Mouse (Mus musculus): ENCODE results near the gene Msantd3. TPM values are rescaled to one million over a fixed set of nuclear protein-coding genes. Genes with fewer than 3 reads are reported as not detected.

The Msantd3 gene
- polyA plus RNA-seq, 1 experiment from 2014 or later, result 26.7 TPM

GRCm38 (mm10) chr4:48545966-48546365, 6.2 kb downstream of the Msantd3 start:
- no peak overlapping the region for H3K27ac ChIP-seq (replicated peaks in 1 of 2; ENCODE audit: control insufficient read depth in 1 of 2, insufficient read depth in 1 of 2, low read depth in 2 of 2, low read length in 2 of 2)
- no peak for ATAC-seq (ENCODE audit: insufficient number of reproducible peaks, insufficient read depth, low FRiP score, low read depth)
- peaks cover 38 to 66% of the 10 kb centered on the region in 2 experiments for H3K4me1 ChIP-seq (ENCODE audit: control insufficient read depth in 2 of 2, insufficient read depth in 2 of 2, low read length in 2 of 2)
- H3K9ac ChIP-seq (ENCODE audit: low read length), result no peak overlapping the region
- no peaks in the 10 kb centered on the region for H3K9me3 ChIP-seq (ENCODE audit: control insufficient read depth, low read length)
- no peak overlapping the region for H3K4me2 ChIP-seq (ENCODE audit: low read length)
- H3K27me3 ChIP-seq (ENCODE audit: control insufficient read depth, insufficient read depth, low read length), result no peaks in the 10 kb centered on the region
- no peak overlapping the region for H3K4me3 ChIP-seq (ENCODE audit: control insufficient read depth in 1 of 2, insufficient read depth in 1 of 2, low read depth in 1 of 2, low read length in 2 of 2)
- no peaks in the 10 kb centered on the region for H3K36me3 ChIP-seq (ENCODE audit: control insufficient read depth, insufficient read depth, low read length)
- 21% methylated on average over 12 of the region's 12 CpGs for WGBS

- H3K9me3 ChIP-seq (ENCODE audit: control insufficient read depth, low read length), result no peaks in the 10 kb centered on the region
- no peaks in the 10 kb centered on the region for H3K36me3 ChIP-seq (ENCODE audit: control insufficient read depth, insufficient read depth, low read length)
- H3K27me3 ChIP-seq (ENCODE audit: control insufficient read depth, insufficient read depth, low read length), result no peaks in the 10 kb centered on the region
- 75% methylated on average over 9 of the region's 9 CpGs for WGBS
- no peak overlapping the region for H3K4me3 ChIP-seq (ENCODE audit: control insufficient read depth in 1 of 2, insufficient read depth in 1 of 2, low read depth in 1 of 2, low read length in 2 of 2)
- H3K4me1 ChIP-seq (ENCODE audit: control insufficient read depth in 2 of 2, insufficient read depth in 2 of 2, low read length in 2 of 2), result peaks cover 35 to 59% of the 10 kb centered on the region in 2 experiments
- no peak overlapping the region for H3K4me2 ChIP-seq (ENCODE audit: low read length)
- ATAC-seq (ENCODE audit: insufficient number of reproducible peaks, insufficient read depth, low FRiP score, low read depth), result no peak
- H3K9ac ChIP-seq (ENCODE audit: low read length), result no peak overlapping the region
- H3K27ac ChIP-seq (replicated peaks in 1 of 2; ENCODE audit: control insufficient read depth in 1 of 2, insufficient read depth in 1 of 2, low read depth in 2 of 2, low read length in 2 of 2), result no peak overlapping the region; a peak in 1 of 4 replicates
These were observed 7.1 kb downstream of the Msantd3 start for GRCm38 (mm10) chr4:48546568-48547496.

- no peak overlapping the region for H3K4me2 ChIP-seq (ENCODE audit: low read length)
- peaks cover 25 to 44% of the 10 kb centered on the region in 2 experiments for H3K4me1 ChIP-seq (ENCODE audit: control insufficient read depth in 2 of 2, insufficient read depth in 2 of 2, low read length in 2 of 2)
- no peak overlapping the region for H3K9ac ChIP-seq (ENCODE audit: low read length)
These were observed 8.8 kb downstream of the Msantd3 start for GRCm38 (mm10) chr4:48548393-48549045.

GRCm38 (mm10) chr4:48549661-48550060, 9.9 kb downstream of the Msantd3 start:
- 69% methylated on average over 5 of the region's 5 CpGs for WGBS
- Histone ChIP-seq H3K4me3 (ENCODE audit: control insufficient read depth in 1 of 2, insufficient read depth in 1 of 2, low read depth in 1 of 2, low read length in 2 of 2) (no peak overlapping the region), H3K9me3 (ENCODE audit: control insufficient read depth, low read length) (no peaks in the 10 kb centered on the region), H3K36me3 (ENCODE audit: control insufficient read depth, insufficient read depth, low read length) (peaks cover 22% of the 10 kb centered on the region), H3K4me1 (ENCODE audit: control insufficient read depth in 2 of 2, insufficient read depth in 2 of 2, low read length in 2 of 2) (peaks cover 20 to 40% of the 10 kb centered on the region in 2 experiments), H3K27me3 (ENCODE audit: control insufficient read depth, insufficient read depth, low read length) (no peaks in the 10 kb centered on the region), H3K27ac (replicated peaks in 1 of 2; ENCODE audit: control insufficient read depth in 1 of 2, insufficient read depth in 1 of 2, low read depth in 2 of 2, low read length in 2 of 2) (no peak overlapping the region), H3K4me2 (ENCODE audit: low read length) (no peak overlapping the region), H3K9ac (ENCODE audit: low read length) (no peak overlapping the region)
- no peak for ATAC-seq (ENCODE audit: insufficient number of reproducible peaks, insufficient read depth, low FRiP score, low read depth)

More at GRCm38 (mm10) chr4:48548393-48549045, 8.8 kb downstream of the Msantd3 start:
- ATAC-seq (ENCODE audit: insufficient number of reproducible peaks, insufficient read depth, low FRiP score, low read depth), result no peak
- Histone ChIP-seq H3K36me3 (ENCODE audit: control insufficient read depth, insufficient read depth, low read length) (peaks cover 14% of the 10 kb centered on the region), H3K9me3 (ENCODE audit: control insufficient read depth, low read length) (no peaks in the 10 kb centered on the region), H3K27ac (replicated peaks in 1 of 2; ENCODE audit: control insufficient read depth in 1 of 2, insufficient read depth in 1 of 2, low read depth in 2 of 2, low read length in 2 of 2) (no peak overlapping the region), H3K4me3 (ENCODE audit: control insufficient read depth in 1 of 2, insufficient read depth in 1 of 2, low read depth in 1 of 2, low read length in 2 of 2) (no peak overlapping the region), H3K27me3 (ENCODE audit: control insufficient read depth, insufficient read depth, low read length) (no peaks in the 10 kb centered on the region)
- WGBS, result 28% methylated on average over 6 of the region's 6 CpGs

GRCm38 (mm10) chr4:48552486-48553064, 12.8 kb downstream of the Msantd3 start:
- no peak for ATAC-seq (ENCODE audit: insufficient number of reproducible peaks, insufficient read depth, low FRiP score, low read depth)
- H3K4me3 ChIP-seq (ENCODE audit: control insufficient read depth in 1 of 2, insufficient read depth in 1 of 2, low read depth in 1 of 2, low read length in 2 of 2), result no peak overlapping the region
- peaks cover 37% of the 10 kb centered on the region for H3K36me3 ChIP-seq (ENCODE audit: control insufficient read depth, insufficient read depth, low read length)
- H3K4me2 ChIP-seq (ENCODE audit: low read length), result no peak overlapping the region
- H3K27ac ChIP-seq (replicated peaks in 1 of 2; ENCODE audit: control insufficient read depth in 1 of 2, insufficient read depth in 1 of 2, low read depth in 2 of 2, low read length in 2 of 2), result no peak overlapping the region
- H3K9me3 ChIP-seq (ENCODE audit: control insufficient read depth, low read length), result no peaks in the 10 kb centered on the region
- H3K9ac ChIP-seq (ENCODE audit: low read length), result no peak overlapping the region
- H3K27me3 ChIP-seq (ENCODE audit: control insufficient read depth, insufficient read depth, low read length), result no peaks in the 10 kb centered on the region
- 95% methylated on average over 27 of the region's 27 CpGs for WGBS
- peaks cover 5 to 14% of the 10 kb centered on the region in 2 experiments for H3K4me1 ChIP-seq (ENCODE audit: control insufficient read depth in 2 of 2, insufficient read depth in 2 of 2, low read length in 2 of 2)

GRCm38 (mm10) chr4:48554132-48554531, 14.4 kb downstream of the Msantd3 start:
- H3K27ac ChIP-seq (replicated peaks in 1 of 2; ENCODE audit: control insufficient read depth in 1 of 2, insufficient read depth in 1 of 2, low read depth in 2 of 2, low read length in 2 of 2), result no peak overlapping the region
- 85% methylated on average over 7 of the region's 7 CpGs for WGBS

GRCm38 (mm10) chr4:48555729-48556128, 16.0 kb downstream of the Msantd3 start:
- no peak overlapping the region for H3K4me2 ChIP-seq (ENCODE audit: low read length)
- ATAC-seq (ENCODE audit: insufficient number of reproducible peaks, insufficient read depth, low FRiP score, low read depth), result no peak
- H3K9me3 ChIP-seq (ENCODE audit: control insufficient read depth, low read length), result no peaks in the 10 kb centered on the region
- H3K9ac ChIP-seq (ENCODE audit: low read length), result no peak overlapping the region
- WGBS, result 17% methylated on average over 3 of the region's 3 CpGs
- no peak overlapping the region for H3K27ac ChIP-seq (replicated peaks in 1 of 2; ENCODE audit: control insufficient read depth in 1 of 2, insufficient read depth in 1 of 2, low read depth in 2 of 2, low read length in 2 of 2)
- H3K4me3 ChIP-seq (ENCODE audit: control insufficient read depth in 1 of 2, insufficient read depth in 1 of 2, low read depth in 1 of 2, low read length in 2 of 2), result no peak overlapping the region
- H3K4me1 ChIP-seq (ENCODE audit: control insufficient read depth in 2 of 2, insufficient read depth in 2 of 2, low read length in 2 of 2), result peaks cover 0 to 3% of the 10 kb centered on the region in 2 experiments; a peak in 1 of 4 replicates
- H3K36me3 ChIP-seq (ENCODE audit: control insufficient read depth, insufficient read depth, low read length), result peaks cover 45% of the 10 kb centered on the region
- no peaks in the 10 kb centered on the region for H3K27me3 ChIP-seq (ENCODE audit: control insufficient read depth, insufficient read depth, low read length)

More at GRCm38 (mm10) chr4:48554132-48554531, 14.4 kb downstream of the Msantd3 start:
- Histone ChIP-seq H3K36me3 (ENCODE audit: control insufficient read depth, insufficient read depth, low read length) (peaks cover 40% of the 10 kb centered on the region), H3K9ac (ENCODE audit: low read length) (no peak overlapping the region), H3K4me1 (ENCODE audit: control insufficient read depth in 2 of 2, insufficient read depth in 2 of 2, low read length in 2 of 2) (peaks cover 0 to 3% of the 10 kb centered on the region in 2 experiments; a peak in 1 of 4 replicates), H3K9me3 (ENCODE audit: control insufficient read depth, low read length) (no peaks in the 10 kb centered on the region), H3K4me2 (ENCODE audit: low read length) (no peak overlapping the region), H3K27me3 (ENCODE audit: control insufficient read depth, insufficient read depth, low read length) (no peaks in the 10 kb centered on the region), H3K4me3 (ENCODE audit: control insufficient read depth in 1 of 2, insufficient read depth in 1 of 2, low read depth in 1 of 2, low read length in 2 of 2) (no peak overlapping the region)
- ATAC-seq (ENCODE audit: insufficient number of reproducible peaks, insufficient read depth, low FRiP score, low read depth), result no peak
